Mouse (Mus musculus): ENCODE results near the gene Gm10577. TPM values are rescaled to one million over a fixed set of nuclear protein-coding genes. Genes with fewer than 3 reads are reported as not detected.

Gm10577 gene
- polyA plus RNA-seq, 1 experiment: not detected

DNA sequence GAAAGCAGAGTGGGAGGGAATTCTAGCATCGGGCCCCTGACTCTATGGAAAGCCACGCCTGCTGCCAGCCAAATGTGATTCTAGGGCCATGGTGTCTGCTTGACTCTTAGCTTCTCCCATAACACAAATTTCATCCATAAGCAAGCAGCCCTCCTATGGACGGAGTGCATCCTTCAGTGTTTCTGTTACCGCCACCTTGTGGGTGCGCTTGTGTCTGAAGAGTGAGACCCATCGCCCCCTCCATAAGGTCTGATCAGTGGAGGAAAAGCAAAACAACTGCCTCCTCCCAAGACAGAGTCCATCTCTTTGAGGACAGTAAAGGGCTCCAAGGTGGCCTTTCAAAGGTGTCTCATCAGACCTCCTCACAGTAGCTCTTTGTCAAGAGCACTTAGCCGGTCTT lies 43.0 kb downstream of the Gm10577 start:
- TF ChIP-seq POLR2A (IDR thresholded peaks at IDR 0.05; ENCODE audit: extremely low read depth, insufficient read depth, low read length): no peak
- TF ChIP-seq CTCF (IDR thresholded peaks at IDR 0.05; ENCODE audit: extremely low read depth, insufficient read depth, low read length): no peak
- H3K27ac ChIP-seq (ENCODE audit: insufficient read depth, low read length): no peak overlapping the region

DNA sequence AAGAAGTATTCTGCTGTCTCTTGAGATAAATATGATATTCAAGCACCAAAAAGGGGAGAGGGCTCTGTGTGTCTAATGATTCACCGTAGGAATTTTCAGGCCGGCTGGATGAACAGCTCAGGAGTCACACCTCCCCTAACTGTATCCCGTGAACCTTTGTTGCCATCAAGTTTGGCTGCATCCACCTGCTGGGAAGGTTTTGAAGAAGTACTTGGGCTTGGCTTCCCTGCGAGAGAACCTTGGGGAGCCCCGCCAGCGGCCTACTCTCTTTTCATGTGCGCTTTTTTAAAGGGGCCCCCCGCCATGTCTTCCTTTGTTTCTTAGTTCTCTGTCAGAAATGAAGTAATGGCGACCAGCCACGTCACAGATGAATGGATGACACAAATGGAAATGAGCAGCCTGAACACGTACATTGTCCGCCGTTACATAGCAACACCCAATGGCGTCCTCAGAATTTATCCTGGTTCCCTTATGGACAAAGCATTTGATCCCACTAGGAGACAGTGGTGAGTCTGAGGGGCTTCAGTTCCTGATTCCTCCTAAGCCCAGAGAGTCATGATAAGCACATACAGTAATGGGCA lies 46.0 kb downstream of the Gm10577 start:
- Histone ChIP-seq H3K27ac (ENCODE audit: insufficient read depth, low read length) (no peak overlapping the region), H3K4me1 (ENCODE audit: control insufficient read depth, insufficient read depth, low read length) (no peaks in the 10 kb centered on the region), H3K4me3 (ENCODE audit: insufficient read depth, low read length) (no peak overlapping the region)
- TF ChIP-seq POLR2A (IDR thresholded peaks at IDR 0.05; ENCODE audit: extremely low read depth, insufficient read depth, low read length) (no peak), CTCF (IDR thresholded peaks at IDR 0.05; ENCODE audit: extremely low read depth, insufficient read depth, low read length) (no peak)

More for the DNA sequence above, 43.0 kb downstream of the Gm10577 start:
- no peak overlapping the region for H3K4me3 ChIP-seq (ENCODE audit: insufficient read depth, low read length)
- H3K4me1 ChIP-seq (ENCODE audit: control insufficient read depth, insufficient read depth, low read length): no peaks in the 10 kb centered on the region

DNA sequence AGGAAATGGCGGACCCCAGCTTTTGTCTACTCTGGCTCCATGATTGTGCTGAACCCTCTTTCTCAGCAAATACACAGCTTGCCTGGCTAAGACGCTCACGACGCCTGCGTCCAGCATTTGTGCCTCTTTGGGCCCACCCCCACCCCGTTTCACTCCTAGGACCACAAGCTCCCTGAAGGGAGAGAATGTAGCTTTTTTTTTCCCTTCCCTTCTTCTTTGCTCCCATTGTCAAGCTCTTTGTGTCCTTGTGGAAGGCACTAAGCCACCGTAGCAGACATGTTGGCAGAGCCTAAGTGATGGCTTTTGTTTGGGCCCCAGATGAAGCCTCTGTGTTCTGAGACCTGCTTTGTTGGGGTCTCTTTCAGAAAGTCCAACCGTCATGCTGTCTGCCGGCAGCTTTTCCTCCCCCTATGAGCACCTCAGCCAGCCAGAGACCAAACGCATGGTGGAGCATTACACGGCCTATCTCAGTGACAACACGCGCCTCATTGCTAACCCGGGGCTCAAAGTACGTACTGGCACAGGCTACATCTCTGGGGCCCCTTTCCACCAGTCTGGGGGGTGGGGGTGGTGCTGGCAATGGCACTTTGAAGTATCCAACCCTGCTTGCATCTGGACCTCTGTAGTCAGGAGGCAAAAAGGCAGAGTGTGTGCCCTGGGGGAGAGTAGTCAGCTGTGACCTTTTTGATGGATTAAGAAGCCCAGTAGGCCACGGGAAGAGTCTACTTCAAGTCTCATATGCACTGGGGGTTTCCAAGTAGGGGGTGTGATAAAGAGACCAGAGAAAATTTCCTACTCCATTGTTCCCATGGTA lies 46.6 kb downstream of the Gm10577 start:
- H3K27ac ChIP-seq (ENCODE audit: insufficient read depth, low read length): no peak overlapping the region
- H3K4me3 ChIP-seq (ENCODE audit: insufficient read depth, low read length): no peak overlapping the region
- no peaks in the 10 kb centered on the region for H3K4me1 ChIP-seq (ENCODE audit: control insufficient read depth, insufficient read depth, low read length)
- TF ChIP-seq CTCF (IDR thresholded peaks at IDR 0.05; ENCODE audit: extremely low read depth, insufficient read depth, low read length) (no peak), POLR2A (IDR thresholded peaks at IDR 0.05; ENCODE audit: extremely low read depth, insufficient read depth, low read length) (no peak)

Other genes starting within 250 kb of the Gm10577 start
- 13.7 and 16.1 TPM in 2 replicates for gene Cachd1, start 244.0 kb downstream of the Gm10577 start, polyA plus RNA-seq (2012; rRNA removed)
- gene Raver2, start 48.3 kb upstream of the Gm10577 start, polyA plus RNA-seq (2012; rRNA removed): 15.7 and 17.1 TPM in 2 replicates
- 72.3 and 74.8 TPM in 2 replicates for gene Jak1, start 244.6 kb upstream of the Gm10577 start, polyA plus RNA-seq (2012; rRNA removed)

All from cortical plate, adult 2 months (tissue).